Mouse (Mus musculus) spleen, adult 2 months (tissue): ENCODE results near the gene Bcl3.

Experiments
- CTCF ChIP-seq: fragments of 200-500 bp; IDR thresholded peaks from 2 replicates; pipeline ENCODE4 v1.5.1; 2011; ENCODE audit warnings: mild to moderate bottlenecking, inconsistent platforms; ENCODE audit not compliant: insufficient read depth, insufficient read length, insufficient replicate concordance; ENCODE audit errors: extremely low read depth
- POLR2A ChIP-seq: fragments of 200-500 bp; IDR thresholded peaks from 2 replicates; pipeline ENCODE4 v1.6.1; 2011; ENCODE audit warnings: low read depth, low read length, inconsistent platforms

GRCm38 (mm10) chr7:19813161-19813560, 9.4 kb downstream of the Bcl3 start:
- TF ChIP-seq CTCF: no peak
- TF ChIP-seq POLR2A: no peak
